Mouse (Mus musculus): Measurements from ENCODE around the gene Gpr21.
"Not testable (repeated sequence)": the region's sequence is repeated elsewhere in the genome, so short reads cannot be mapped to it uniquely, and the experiment has no call there.

The Gpr21 gene

DNA sequence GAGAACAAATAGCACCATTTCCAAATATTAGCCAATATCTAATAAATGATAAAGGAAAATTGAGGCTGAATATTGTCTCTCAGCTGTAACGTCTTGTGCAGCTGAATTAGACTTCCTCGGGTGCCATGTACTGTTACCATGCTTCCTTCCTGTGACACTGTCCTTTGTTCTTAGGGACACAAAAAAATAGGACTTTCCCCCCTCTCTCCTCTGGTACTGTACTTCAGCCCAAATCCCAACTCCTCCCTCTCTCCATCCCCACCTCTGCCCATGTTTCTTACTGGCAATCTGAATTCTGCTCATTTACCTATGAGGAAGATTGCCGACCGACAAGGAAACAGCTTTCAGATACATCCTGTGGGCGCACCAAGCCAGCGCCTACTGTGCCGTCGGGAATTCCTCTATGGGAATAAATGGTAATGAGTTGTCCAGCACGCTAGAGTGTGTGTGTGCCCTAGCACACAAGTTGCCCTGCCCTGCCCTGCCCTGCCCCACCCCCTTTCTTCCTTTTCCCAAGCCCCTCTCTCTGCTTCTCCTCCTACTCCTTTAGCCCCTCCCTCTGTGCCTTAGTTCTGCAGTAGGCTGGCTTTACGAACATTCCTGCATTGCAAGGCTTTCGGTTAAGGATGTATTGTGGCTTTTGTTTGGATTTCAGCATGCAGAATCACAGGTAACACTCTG, at the start of gene Gpr21:
Gpr21 (plus strand) TSS at position 303 of the 681 bp plus-strand sequence.
- no peak for DNase-seq (ENCODE audit: low spot score in 2 of 2)

DNA sequence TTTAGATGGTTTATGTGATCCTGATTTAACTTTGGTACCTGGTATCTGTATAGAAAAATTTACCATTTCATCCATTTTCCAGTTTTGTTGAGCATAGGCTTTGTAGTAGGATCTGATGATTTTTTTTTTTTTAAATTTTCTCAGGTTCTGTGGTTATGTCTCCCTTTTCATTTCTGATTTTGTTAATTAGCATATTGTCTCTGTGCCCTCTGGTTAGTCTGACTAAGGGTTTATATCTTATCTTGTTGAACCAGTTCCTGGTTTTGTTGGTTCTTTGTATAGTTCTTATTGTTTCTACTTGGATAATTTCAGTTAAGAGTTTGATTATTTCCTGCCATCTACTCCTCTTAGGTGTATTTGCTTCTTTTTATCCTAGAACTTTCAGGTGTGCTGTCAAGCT, 36.6 kb upstream of the Gpr21 start:
- no peak for DNase-seq (ENCODE audit: low spot score in 2 of 2)

DNA sequence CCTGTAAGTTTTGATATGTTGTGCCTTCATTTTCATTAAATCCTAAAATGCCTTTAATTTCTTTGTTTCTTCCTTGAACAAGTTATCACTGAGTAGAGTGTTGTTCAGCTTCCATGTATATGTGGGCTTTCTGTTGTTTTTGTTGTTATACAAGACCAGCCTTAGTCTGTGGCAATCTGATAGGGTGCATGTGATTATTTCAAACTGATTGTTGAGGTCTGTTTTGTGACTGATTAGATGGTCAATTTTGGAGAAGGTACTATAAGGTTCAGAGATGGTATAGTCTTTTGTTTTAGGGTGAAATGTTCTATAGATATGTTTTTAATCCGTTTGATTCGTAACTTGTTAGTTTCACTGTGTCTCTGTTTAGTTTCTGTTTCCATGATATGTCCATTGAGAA, 36.1 kb upstream of the Gpr21 start:
- no peak for DNase-seq (ENCODE audit: low spot score in 2 of 2)

- DNase-seq (ENCODE audit: low spot score in 2 of 2): no peak
Measured at GRCm38 (mm10) chr2:37484165-37484564, 32.0 kb upstream of the Gpr21 start.

- DNase-seq (ENCODE audit: low spot score in 2 of 2): no peak
Measured at GRCm38 (mm10) chr2:37485370-37485769, 30.8 kb upstream of the Gpr21 start.

GRCm38 (mm10) chr2:37486408-37486807, 29.7 kb upstream of the Gpr21 start:
- DNase-seq (ENCODE audit: low spot score in 2 of 2): no peak

DNA sequence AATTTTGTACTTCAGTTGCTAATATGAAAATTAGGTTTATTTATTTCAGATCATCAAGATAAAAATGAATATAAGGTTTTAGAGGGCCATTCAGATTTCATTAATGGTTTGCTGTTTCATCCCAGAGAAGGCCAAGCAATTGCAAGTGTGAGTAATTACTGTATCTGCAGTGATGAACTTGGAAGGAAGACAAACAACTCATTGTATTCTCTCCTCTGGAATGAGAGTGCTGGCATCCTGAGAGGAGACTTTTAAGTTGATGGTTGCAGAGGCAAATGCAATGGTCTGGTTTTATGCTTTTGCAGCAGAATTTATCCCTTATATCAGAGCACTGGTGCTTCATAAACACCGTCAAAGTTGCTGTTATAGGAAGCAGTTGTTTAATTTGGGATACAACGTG, 27.2 kb upstream of the Gpr21 start:
- no peak for DNase-seq (ENCODE audit: low spot score in 2 of 2)

GRCm38 (mm10) chr2:37497321-37497720, 18.8 kb upstream of the Gpr21 start:
- no peak for DNase-seq (ENCODE audit: low spot score in 2 of 2)

DNA sequence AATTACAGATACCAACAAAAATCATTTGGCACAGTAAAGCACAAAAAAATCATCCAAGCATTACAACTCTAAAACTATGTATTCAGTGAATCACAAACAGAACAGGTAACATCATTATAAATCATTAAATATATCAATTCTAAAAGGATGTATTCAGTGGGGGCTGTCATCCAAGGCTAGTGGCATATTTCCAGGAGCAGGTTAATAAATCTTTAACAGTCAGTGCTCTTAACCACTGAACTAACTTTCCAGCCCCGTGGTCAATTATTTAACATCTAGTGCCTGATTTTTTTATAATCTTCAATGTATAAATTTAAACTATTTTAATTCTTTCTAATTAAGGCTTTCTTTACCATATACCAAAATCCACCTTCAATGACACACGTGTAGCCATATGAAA, 10.3 kb upstream of the Gpr21 start:
- not testable (repeated sequence) for DNase-seq (ENCODE audit: low spot score in 2 of 2)

- no peak for DNase-seq (ENCODE audit: low spot score in 2 of 2)
Measured at GRCm38 (mm10) chr2:37511134-37511901, 4.8 kb upstream of the Gpr21 start.

DNA sequence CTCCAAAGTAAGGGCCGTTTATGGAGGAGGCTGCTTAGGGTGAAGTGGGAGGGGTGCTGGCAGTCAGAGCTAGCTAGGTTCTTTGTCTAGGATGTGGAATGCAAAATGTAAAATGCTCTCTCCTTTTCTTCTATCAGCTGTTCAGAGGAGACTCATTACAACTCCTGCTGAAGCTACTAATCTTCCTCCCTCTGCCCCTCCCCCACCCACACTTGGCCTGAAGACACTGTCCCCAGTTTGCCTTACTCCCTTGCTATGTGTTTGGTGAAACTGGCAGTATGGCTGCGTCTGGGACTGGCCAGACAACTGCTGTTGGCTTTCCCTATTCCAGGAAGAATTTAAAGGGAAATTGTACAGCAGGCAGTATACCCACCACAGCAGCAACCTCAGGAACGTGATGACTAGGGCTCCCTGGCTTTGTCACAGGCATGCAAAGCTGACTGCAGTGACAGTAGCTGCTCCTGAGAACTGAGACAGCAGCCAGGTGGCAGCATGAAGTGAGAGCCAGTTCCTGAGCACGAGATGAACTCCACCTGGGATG, 860 bp downstream of the Gpr21 start:
- no peak for DNase-seq (ENCODE audit: low spot score in 2 of 2)

DNA sequence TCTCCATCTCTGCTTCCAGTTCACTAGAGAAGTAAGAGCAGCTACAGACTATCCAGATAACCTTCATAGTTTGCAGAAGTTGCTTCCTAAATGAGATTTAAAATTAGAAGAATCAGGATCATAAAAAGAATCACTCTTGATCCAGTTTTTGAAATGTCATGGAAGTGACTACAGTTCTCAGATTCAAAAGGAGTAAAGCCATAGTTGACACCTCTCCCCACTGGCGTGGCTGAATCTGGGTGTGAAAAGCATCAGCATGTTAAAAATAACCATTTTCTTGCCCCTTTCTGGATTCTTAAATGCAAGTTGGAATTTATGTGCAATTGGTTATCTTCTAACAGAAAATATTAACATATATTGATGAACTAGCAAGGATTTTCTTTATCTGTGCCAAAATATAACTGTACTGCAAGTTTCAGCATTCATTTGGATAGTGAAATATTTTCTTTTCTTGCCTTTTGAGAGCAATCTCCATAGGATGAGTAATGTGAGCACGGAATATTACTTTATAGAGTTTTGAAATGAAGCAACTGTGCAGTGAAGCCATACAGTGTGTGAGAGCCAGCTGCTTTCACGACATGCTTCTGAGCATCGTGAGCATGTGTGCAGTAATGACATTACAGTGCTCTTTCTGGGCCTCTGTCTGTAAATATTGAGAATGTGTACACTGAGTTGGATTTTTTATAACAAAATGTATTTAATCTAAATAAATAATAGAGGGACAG, 2.6 kb downstream of the Gpr21 start:
- no peak for DNase-seq (ENCODE audit: low spot score in 2 of 2)

- DNase-seq (ENCODE audit: low spot score in 2 of 2): no peak
Measured at GRCm38 (mm10) chr2:37519286-37519640, 3.1 kb downstream of the Gpr21 start.

GRCm38 (mm10) chr2:37527587-37527986, 11.5 kb downstream of the Gpr21 start:
- DNase-seq (ENCODE audit: low spot score in 2 of 2): no peak

DNA sequence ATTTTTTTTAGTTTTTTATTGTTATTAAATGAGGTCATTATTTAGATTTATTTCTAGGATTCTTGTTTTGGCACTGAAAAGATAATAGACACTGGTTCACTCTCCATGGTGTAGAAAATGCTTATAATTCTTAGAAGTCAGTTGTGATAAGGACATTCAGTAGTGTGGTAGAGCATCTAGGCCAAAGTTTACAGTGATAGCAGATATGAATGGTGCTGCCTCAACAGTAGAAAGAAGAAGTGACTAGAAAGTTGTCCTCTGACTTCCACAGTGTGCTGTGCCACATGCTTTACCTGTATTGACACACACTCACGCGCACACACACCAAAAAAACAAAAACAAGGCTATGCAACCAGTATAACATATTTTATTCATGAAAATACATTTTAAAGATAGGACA, 13.3 kb downstream of the Gpr21 start:
- DNase-seq (ENCODE audit: low spot score in 2 of 2): no peak

GRCm38 (mm10) chr2:37530766-37531165, 14.6 kb downstream of the Gpr21 start:
- DNase-seq (ENCODE audit: low spot score in 2 of 2): no peak

DNA sequence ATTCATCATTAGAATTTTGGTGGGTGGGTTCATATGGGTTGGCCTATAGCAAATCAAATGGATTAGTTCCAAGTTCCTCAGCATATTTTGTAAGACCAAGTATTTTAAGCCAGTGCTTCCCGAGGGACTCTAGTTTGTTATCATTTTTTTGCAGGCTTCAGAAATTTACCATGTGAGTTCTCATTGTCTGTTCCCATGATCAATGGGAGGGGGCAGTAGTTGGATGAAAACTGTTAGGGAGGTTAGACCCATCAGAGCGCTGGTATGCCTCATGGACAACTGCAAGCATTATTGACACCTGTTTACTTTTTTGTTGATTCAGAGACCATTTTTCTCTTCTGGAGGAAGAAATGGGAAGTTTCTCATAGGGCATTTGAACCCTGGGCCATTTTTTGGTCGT, 15.5 kb downstream of the Gpr21 start:
- no peak for DNase-seq (ENCODE audit: low spot score in 2 of 2)

DNA sequence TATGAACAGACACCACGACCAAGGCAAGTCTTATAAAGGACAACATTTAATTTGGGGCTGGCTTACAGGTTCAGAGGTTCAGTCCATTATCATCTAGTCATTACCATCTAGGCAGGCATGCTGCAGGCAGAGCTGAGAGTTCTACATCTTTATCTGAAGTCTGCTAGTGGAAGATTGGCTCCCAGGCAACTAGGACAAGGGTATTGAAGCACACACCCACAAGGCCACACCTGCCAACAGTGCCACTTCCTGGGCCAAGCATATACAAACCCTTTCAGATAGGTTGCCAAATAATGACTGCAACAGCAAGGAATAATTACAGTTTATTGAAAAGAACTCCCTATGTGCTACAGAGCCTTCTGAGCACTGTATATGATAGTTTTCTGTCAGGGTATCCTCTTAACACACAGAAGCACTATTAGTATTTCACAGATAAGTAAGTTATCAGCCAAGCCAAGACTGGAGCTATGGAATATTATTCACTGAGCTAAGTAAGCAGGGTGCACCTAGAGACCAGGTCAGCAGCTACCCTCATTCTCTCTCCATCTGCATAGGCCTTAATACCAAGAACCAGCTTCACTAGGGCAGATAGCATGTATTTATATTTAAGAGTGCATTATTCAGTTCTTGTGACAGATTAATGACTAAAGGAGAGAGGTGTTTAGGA, 33.3 kb downstream of the Gpr21 start:
- DNase-seq (ENCODE audit: low spot score in 2 of 2): no peak

DNA sequence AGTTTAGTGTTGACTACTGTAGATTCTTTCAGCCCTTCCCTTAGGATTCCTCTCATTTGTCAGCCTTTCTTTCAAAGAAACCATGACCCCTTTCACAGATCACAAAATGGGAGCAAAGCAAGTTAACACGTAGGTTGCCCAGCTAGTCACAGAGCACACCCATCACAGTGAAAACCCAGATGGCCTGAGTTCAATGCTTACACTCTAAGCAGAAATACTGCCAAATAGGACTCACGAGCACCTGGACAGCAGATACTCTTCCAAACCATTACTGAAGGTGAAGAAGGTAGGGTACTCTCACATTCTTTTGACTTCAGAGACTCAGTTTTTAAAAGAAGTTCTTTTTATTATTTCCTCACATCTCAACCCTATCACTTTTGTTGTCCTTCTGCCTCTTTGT, 40.2 kb downstream of the Gpr21 start:
- no peak for DNase-seq (ENCODE audit: low spot score in 2 of 2)

GRCm38 (mm10) chr2:37565579-37565978, 49.4 kb downstream of the Gpr21 start:
- DNase-seq (ENCODE audit: low spot score in 2 of 2): no peak

GRCm38 (mm10) chr2:37566035-37566434, 49.9 kb downstream of the Gpr21 start:
- DNase-seq (ENCODE audit: low spot score in 2 of 2): no peak

DNA sequence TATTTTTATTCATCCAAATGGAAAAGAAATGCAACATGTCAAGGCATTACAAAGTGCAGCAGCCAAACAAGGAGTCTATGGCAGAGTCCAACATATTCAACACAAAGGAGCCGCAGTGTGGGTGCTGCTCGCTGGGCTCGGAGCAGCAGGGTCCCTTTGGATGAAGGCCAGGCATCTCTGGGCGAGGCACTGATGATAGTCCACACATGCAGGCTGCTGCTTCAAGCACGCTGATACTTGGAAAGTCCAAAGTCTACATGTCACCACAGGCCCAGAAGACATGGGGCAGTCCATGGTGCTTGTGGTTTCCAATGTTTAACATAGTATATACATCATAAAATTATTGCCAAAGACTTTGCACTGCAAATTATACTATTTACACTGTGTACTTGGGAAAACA, 53.8 kb downstream of the Gpr21 start:
- DNase-seq (ENCODE audit: low spot score in 2 of 2): no peak
